Mouse (Mus musculus): ENCODE results near the gene Gna15.
A peak's percentile ranks its signal among the peaks of the same experiment; 100 is the strongest.

The Gna15 gene

GRCm38 (mm10) chr10:81467670-81468235 is 56.3 kb downstream of the Gna15 start:
- DNase-seq (ENCODE audit: inconsistent ontology term): no peak

DNA sequence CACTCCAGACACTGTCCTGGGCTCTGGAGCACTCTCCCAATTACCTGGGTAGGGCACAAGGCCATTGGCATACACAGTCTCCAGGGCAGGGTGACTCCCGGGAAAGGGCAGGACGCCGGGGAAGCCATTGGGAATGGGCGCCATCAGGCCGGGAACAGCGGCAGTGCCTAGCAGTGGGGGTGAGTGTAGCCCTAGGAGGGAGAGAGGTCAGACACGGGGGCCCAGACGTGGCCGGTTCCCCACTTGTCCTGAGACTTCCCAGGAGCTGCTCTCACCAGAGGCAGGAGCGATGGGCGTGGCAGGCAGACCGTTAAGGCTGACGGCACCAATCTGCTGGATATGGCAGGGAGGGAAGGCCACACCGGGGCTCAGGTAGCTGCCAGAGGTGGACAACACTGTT is 57.1 kb downstream of the Gna15 start:
- DNase-seq (ENCODE audit: inconsistent ontology term): no peak

GRCm38 (mm10) chr10:81466066-81466465 is 58.0 kb downstream of the Gna15 start:
- DNase-seq (ENCODE audit: inconsistent ontology term): no peak

DNA sequence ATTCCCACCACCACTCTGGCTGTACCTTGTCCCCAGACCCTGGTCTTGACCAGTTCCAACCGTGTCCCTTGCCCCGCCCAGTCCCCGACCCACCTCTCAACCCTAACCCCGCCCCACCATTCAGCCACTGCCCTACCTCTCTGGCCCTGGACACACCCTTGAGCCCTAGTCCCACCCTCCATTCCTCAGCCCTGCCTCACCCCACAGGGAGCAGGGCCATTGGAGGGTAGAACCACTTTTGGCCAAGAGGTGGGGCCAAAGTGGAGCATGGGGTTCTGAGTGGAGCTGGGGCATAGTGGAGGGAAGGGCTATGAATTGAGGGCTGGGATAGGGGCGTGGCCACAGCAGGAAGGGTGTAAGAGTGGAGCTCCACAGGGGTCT is 58.8 kb downstream of the Gna15 start:
- DNase-seq (ENCODE audit: inconsistent ontology term): no peak

DNA sequence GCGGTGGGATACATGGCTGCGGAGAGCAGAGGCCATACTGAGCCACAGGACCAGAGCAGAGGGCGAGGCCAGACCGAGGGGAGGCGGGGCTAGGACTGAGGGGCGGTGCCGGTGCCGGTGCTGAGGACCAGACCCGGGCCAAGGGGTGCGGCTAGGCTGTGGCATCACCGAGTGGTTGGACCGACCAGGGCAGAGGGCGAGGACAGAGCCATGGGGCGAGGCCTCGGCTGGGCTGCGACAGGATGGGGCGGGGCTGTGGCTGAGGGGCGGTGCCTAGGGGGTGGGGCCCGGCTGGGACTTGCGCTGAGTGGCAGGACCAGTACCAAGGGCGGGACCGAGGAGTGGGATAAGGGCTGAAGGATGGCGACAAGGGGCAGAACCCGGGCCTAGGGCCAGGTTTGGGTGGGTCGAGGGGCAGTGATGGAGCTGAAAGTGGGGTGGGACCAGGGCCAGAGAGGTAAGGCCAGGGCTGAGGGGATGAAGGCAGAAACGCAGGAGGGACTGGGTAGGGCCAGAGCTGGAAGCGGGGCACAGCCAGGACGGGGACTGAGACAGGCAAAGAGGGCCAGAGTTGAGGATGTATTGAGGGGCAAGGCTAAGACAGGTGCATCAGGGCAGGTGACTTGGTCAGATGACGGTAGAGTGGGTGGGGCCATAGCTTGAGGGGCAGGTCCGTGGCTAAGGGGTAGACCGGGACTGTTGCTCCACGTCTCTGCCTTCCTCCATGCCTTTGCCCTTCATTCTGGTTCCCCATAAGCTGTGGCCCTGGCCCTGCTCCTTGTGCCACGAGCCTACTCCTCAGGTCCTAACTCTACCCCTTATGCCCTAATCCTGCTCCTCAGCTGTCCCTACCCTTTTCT is 59.4 kb downstream of the Gna15 start:
- peak; percentile 86 for DNase-seq (ENCODE audit: inconsistent ontology term)

DNA sequence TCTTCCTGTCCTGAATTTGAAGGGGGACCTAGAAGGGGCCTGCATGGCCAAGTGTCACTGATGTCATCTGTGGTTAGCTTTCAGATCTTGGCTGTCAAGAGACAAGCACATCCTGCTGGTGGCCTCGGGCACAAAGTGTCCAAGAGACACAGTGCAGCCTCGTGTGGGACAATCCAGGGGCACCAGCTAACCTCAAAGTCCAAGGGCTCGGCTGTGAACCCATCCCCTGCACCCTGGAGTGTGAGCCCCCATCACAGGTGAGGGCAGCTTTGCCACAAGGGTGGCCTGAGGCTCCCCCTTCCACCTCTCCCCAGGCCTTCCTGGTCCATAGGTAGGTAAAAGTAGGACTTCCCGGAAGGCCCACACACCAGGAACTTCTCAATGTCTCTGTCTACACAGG is 60.5 kb downstream of the Gna15 start:
- no peak for DNase-seq (ENCODE audit: inconsistent ontology term)

DNA sequence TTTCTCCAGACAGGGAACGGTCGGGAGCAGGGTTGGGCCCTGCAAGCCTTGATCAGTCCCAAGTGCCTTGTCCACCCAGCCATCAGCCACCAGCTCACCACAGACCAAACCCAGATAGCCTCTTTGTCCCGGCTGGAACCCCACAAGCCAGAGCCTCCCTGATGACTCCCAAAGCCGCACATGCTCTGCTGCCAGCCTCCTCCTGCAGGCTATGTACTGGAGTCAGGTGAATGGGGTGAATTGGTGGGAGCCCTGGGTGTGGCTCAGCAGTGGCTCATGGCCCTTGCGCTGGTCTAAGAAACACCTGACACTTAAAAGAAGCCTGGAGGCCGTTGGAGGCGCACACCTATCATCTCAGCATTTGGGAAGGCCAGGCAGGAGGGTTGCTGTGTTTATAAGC is 61.1 kb downstream of the Gna15 start:
- DNase-seq (ENCODE audit: inconsistent ontology term): no peak

- DNase-seq (ENCODE audit: inconsistent ontology term): no peak
Measured at GRCm38 (mm10) chr10:81462415-81462804, 61.6 kb downstream of the Gna15 start.

DNA sequence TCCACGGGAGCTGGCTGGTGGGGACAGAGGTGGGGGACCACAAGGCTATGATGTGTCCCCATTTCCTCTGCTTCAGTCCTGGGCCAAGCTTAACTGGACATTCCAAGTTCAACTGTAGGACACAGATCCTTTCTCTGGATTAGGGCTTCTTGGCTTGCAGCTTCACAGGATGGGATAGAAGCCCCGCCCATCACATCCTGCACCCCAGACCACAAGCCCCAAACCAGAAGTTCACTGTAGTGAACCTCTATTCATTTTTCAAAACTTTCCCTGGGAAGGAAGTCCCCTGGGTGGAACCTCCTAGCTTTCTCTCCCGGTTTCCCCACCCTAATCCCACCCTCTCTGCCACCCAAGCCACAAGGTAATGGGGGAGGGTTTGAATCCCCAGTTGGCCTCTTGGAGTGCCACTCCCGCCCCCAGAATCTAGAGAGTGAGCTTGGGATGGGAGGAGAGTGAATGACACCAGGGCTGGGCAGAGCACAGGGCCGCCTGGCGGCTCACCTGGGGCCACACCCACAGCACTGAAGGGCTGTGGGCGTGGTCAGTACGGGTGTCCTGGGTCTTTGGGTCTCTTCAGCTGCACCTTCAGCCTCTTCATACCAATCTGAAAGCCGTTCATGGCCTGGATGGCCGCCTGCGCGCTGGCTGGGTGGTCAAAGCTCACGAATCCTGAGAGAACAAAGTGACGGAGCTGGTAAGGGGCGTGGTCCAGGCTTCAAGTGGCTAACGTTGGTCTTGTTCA is 62.2 kb downstream of the Gna15 start:
- DNase-seq (ENCODE audit: inconsistent ontology term): no peak

- no peak for DNase-seq (ENCODE audit: inconsistent ontology term)
Measured at GRCm38 (mm10) chr10:81460951-81461350, 63.1 kb downstream of the Gna15 start.

- no peak for DNase-seq (ENCODE audit: inconsistent ontology term)
Measured at GRCm38 (mm10) chr10:81460471-81460870, 63.6 kb downstream of the Gna15 start.

GRCm38 (mm10) chr10:81459399-81459798 is 64.6 kb downstream of the Gna15 start:
- DNase-seq (ENCODE audit: inconsistent ontology term): no peak

DNA sequence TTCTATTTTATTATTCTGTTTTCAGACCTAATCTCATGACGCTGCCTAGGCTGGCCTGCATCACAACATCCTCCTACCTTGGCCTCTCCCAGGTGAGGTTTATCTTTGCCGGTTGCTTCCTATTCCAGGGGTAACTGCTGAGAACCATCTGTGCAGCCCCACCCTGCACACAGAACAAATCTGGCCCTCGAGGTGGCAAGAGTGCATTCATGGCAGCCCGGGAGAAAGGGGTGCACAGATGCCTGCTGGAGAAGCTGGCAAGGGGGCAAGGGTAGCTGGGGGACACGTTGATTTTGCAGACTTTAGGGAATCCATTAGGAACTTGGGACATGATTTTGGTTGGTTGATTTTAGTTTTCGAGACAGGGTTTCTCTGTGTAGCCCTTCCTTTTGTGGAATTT is 65.8 kb downstream of the Gna15 start:
- no peak for DNase-seq (ENCODE audit: inconsistent ontology term)

GRCm38 (mm10) chr10:81457624-81458023 is 66.4 kb downstream of the Gna15 start:
- DNase-seq (ENCODE audit: inconsistent ontology term): no peak

- DNase-seq (ENCODE audit: inconsistent ontology term): no peak
Measured at GRCm38 (mm10) chr10:81456983-81457563, 67.0 kb downstream of the Gna15 start.

- DNase-seq (ENCODE audit: inconsistent ontology term): no peak
Measured at GRCm38 (mm10) chr10:81455181-81455895, 68.7 kb downstream of the Gna15 start, which contains the start of gene Nfic. Nfic (minus strand) TSS chr10:81455635.

DNA sequence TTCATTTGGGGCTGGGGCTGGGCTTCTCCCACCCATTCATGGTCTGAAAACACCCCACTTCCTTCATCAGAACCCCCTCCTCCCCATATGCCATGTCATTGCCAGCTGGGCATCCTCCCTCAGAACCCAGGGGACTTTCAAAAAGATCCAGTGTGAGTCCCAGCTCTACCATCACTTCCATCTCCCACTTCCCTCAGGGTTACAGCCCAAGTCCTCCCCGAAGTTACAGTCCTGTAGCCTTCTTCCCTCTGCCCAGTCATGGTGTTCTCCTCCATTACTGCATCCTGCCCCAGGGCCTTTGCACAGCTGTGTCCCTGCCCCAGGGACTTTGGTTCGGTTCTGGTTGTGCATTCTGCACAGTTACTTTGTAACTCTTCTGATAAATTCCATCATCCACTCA is 69.9 kb downstream of the Gna15 start:
- DNase-seq (ENCODE audit: inconsistent ontology term): no peak

DNA sequence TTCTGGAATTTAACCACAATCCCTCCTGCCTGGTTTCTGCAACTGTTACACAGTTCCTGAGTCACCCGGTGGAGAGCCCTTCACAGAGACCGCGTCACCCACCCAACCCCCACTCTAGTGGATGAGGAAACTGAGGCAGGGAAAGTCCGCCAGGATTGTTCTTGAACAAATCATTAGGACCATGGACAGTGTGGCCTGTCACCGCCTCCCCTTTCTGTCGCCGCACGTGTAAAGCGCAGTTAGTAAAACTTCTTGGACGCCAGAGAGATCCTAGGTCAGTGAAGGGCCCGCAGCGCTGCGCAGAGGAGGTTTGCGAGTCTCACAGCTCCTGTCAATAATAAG is 71.1 kb downstream of the Gna15 start:
- no peak for DNase-seq (ENCODE audit: inconsistent ontology term)
